Mouse (Mus musculus) C2C12 (cell line): ENCODE data around the gene Ldah.

Source experiments
- CEBPB ChIP-seq: IDR thresholded peaks from one replicate; pipeline ENCODE4 v1.6.1; 2011; ENCODE audit warnings: low read depth, mild to moderate bottlenecking, control low read depth, moderate library complexity
- CTCF ChIP-seq: IDR thresholded peaks from one replicate; pipeline ENCODE4 v1.5.1; 2011; ENCODE audit not compliant: control insufficient read depth, insufficient read depth, insufficient read length
- MYOG ChIP-seq: IDR thresholded peaks from one replicate; pipeline ENCODE4 v1.6.1; 2011; ENCODE audit not compliant: control insufficient read depth, insufficient read length; ENCODE audit errors: extremely low read depth
- USF1 ChIP-seq: IDR thresholded peaks from one replicate; pipeline ENCODE4 v1.6.1; 2011; ENCODE audit warnings: low read depth, mild to moderate bottlenecking, control low read depth, moderate library complexity

GRCm38 (mm10) chr12:8310992-8311391 is 103.1 kb downstream of the Ldah start:
- TF ChIP-seq CTCF (no peak), MYOG (no peak), CEBPB (no peak), USF1 (no peak)
